Comparison of ENCODE assay signal across 8 mouse cellular contexts in genomic region chr4:135266987-135267386, GRCm38 (mm10). TPM values are rescaled to one million over a fixed set of nuclear protein-coding genes. Genes with fewer than 3 reads are reported as not detected.
A peak's percentile ranks its signal among the peaks of the same experiment; 100 is the strongest.
DNase-seq lines count a peak whose midpoint lies in the region; ATAC-seq lines count a peak whose summit lies in the region.

No protein-coding gene starts in this region.

- peak overlapping the region; percentile 75 for H3K27ac ChIP-seq in heart, embryonic 16.5 days (ENCODE audit: low read length)
- no peak overlapping the region for H3K27ac ChIP-seq in neural tube, embryonic 12.5 days

- H3K36me3 ChIP-seq in heart, embryonic 16.5 days (ENCODE audit: control insufficient read depth, insufficient read depth) = peaks cover 3% of the 10 kb centered on the region; the same call in 1 of the 2 replicates
- H3K36me3 ChIP-seq in neural tube, embryonic 12.5 days = peaks cover 6% of the 10 kb centered on the region

- peak overlapping the region; percentile 67 for H3K4me2 ChIP-seq in heart, embryonic 16.5 days (ENCODE audit: low read depth, low read length)
- H3K4me2 ChIP-seq in neural tube, embryonic 12.5 days (replicated peaks) = peak overlapping the region; percentile 40

- H3K9me3 ChIP-seq in heart, embryonic 16.5 days (replicated peaks; ENCODE audit: control insufficient read depth, low read length) = no peaks in the 10 kb centered on the region
- H3K9me3 ChIP-seq in neural tube, embryonic 12.5 days = no peaks in the 10 kb centered on the region

- H3K4me3 ChIP-seq in heart, embryonic 16.5 days (ENCODE audit: low read length) = peak overlapping the region; percentile 35
- H3K4me3 ChIP-seq in neural tube, embryonic 12.5 days = no peak overlapping the region

- ATAC-seq in heart, embryonic 16.5 days (replicated peaks; ENCODE audit: extremely low read depth, insufficient read depth, low FRiP score) = peak; percentile 33; the same call in 1 of the 2 replicates
- ATAC-seq in neural tube, embryonic 12.5 days (ENCODE audit: low FRiP score, low read depth) = no peak

- H3K9ac ChIP-seq in heart, embryonic 16.5 days (ENCODE audit: low read length) = peak overlapping the region; percentile 61
- H3K9ac ChIP-seq in neural tube, embryonic 12.5 days = no peak overlapping the region

- peaks cover 64% of the 10 kb centered on the region for H3K4me1 ChIP-seq in heart, embryonic 16.5 days (ENCODE audit: control insufficient read depth, insufficient read depth, low read length)
- peaks cover 47% of the 10 kb centered on the region for H3K4me1 ChIP-seq in neural tube, embryonic 12.5 days

- peak; percentile 50 for DNase-seq in kidney, adult 11 months
- no peak for DNase-seq in kidney, adult 18-20 months
- DNase-seq in kidney, postnatal 25 days = peak; percentile 61 to 75
- no peak for DNase-seq in layer of hippocampus, adult 9-11 months
- no peak for DNase-seq in embryo, embryonic 10 days (ENCODE audit: low spot score)
- DNase-seq in thymus, postnatal 14 days = no peak

- WGBS in heart, embryonic 16.5 days = 37% methylated on average over 9 of the region's 9 CpGs
- WGBS in neural tube, embryonic 12.5 days = 72% methylated on average over 9 of the region's 9 CpGs

- no peaks in the 10 kb centered on the region for H3K27me3 ChIP-seq in heart, embryonic 16.5 days (ENCODE audit: control insufficient read depth, insufficient read depth, low read length)
- H3K27me3 ChIP-seq in neural tube, embryonic 12.5 days (replicated peaks) = no peaks in the 10 kb centered on the region

RNA-seq across cellular contexts. Expression of gene Clic4, which starts 5.6 kb away (rescaled TPM):
- polyA plus RNA-seq in heart, embryonic 16.5 days (2015; fragmentation: Nextera tagmentation; extraction: Ambion mirVana) = 289 and 296 TPM in 2 replicates
- 150 and 151 TPM in 2 replicates for polyA plus RNA-seq in neural tube, embryonic 12.5 days (2016; fragmentation: Nextera tagmentation; extraction: Ambion mirVana)

Comparison
In these comparisons a context has a peak if more than half of its experiments do, and no peak if none do; other contexts are left out.
1. DNase-seq: peak in kidney, adult 11 months (single experiment) and kidney, postnatal 25 days (2 of 2); none in kidney, adult 18-20 months (single experiment), layer of hippocampus, adult 9-11 months (single experiment), embryo, embryonic 10 days (single experiment) and thymus, postnatal 14 days (single experiment).